ENCODE assay signal across 32 mouse cellular contexts in the genomic region with DNA sequence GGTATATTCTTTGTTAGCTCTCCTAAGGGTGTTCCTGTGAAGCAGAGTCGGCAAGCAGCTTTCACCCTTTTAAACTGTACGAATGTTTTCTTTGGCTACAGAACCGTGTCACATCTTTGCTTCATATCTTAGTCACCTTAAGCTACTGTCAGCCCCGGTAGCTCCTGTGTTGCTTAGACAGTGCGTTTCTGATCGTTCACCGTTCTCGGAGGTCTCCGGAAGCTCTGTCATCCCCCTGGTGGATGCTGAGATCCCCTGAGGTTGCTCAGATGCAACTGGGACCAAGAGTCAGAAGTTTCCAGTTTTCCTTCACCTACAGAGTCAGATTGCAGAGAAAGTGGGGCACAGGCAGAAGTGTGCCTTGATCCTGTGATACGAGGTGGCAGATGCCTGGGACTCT. TPM values are rescaled to one million over a fixed set of nuclear protein-coding genes. Genes with fewer than 3 reads are reported as not detected.
DNase-seq lines count a peak whose midpoint lies in the region; ATAC-seq and TF ChIP-seq lines count a peak whose summit lies in the region.
"Had no signal": no experiment of that assay in that cellular context is flagged by ENCODE, and none has a peak within 500 bp of the region (broad histone marks: within the 10 kb centered on the region; RNA-seq: fewer than 3 reads in every experiment).

No protein-coding gene starts in this region.

- TF ChIP-seq POLR2A in CH12.LX (IDR thresholded peaks at IDR 0.05; ENCODE audit: low read depth, low read length): no peak
- TF ChIP-seq POLR2A in bone marrow, adult 2 months (IDR thresholded peaks at IDR 0.05; ENCODE audit: borderline replicate concordance, control insufficient read depth, low read depth, low read length): no peak

- no peak overlapping the region for H3K27ac ChIP-seq in lung, embryonic 14.5 days (ENCODE audit: low read depth)
- peak overlapping the region; percentile 95 for H3K27ac ChIP-seq in CH12.LX (ENCODE audit: insufficient read depth, low read depth)
- peak overlapping the region; percentile 54 for H3K27ac ChIP-seq in bone marrow, adult 2 months (ENCODE audit: control insufficient read depth, insufficient read depth, low read depth, low read length, poor library complexity)
- no peak overlapping the region for H3K27ac ChIP-seq in layer of hippocampus, adult 2 months
- H3K27ac ChIP-seq: forebrain, embryonic 10.5 days; forebrain, embryonic 13.5 days; heart, adult 2 months; hindbrain, embryonic 12.5 days; hindbrain, embryonic 15.5 days had no signal

- no peak overlapping the region for H3K4me3 ChIP-seq in lung, embryonic 14.5 days (ENCODE audit: low read depth, low read length)
- H3K4me3 ChIP-seq in CH12.LX (replicated peaks in 1 of 3; ENCODE audit: low read depth in 2 of 3, low read length in 2 of 3, poor library complexity in 1 of 3): peak overlapping the region; percentile 10 to 47 (median 40)
- no peak overlapping the region for H3K4me3 ChIP-seq in bone marrow, adult 2 months (replicated peaks; ENCODE audit: control insufficient read depth, low read depth, low read length)
- no peak overlapping the region for H3K4me3 ChIP-seq in layer of hippocampus, adult 2 months
- H3K4me3 ChIP-seq: forebrain, embryonic 10.5 days; forebrain, embryonic 13.5 days; heart, adult 2 months; hindbrain, embryonic 12.5 days; hindbrain, embryonic 15.5 days had no signal

- H3K36me3 ChIP-seq in lung, embryonic 14.5 days (ENCODE audit: insufficient read depth): no peaks in the 10 kb centered on the region
- peaks cover 4 to 72% of the 10 kb centered on the region in 2 experiments for H3K36me3 ChIP-seq in CH12.LX (replicated peaks in 1 of 2; ENCODE audit: control insufficient read depth in 1 of 2, insufficient read depth in 1 of 2, low read length in 1 of 2)
- H3K36me3 ChIP-seq: forebrain, embryonic 10.5 days; hindbrain, embryonic 12.5 days; hindbrain, embryonic 15.5 days had no signal

- 0 out of 2 replicates have a peak, but pooled peaks have one; percentile 5 for TF ChIP-seq CTCF in lung, embryonic 14.5 days (IDR thresholded peaks at IDR 0.05; ENCODE audit: low read depth)
- peak in 1 of 2 experiments; percentile 29; a peak in 1 of 4 replicates for TF ChIP-seq CTCF in CH12.LX (conservative IDR thresholded peaks at IDR 0.05 in 1 of 2, IDR thresholded peaks at IDR 0.05 in 1 of 2; ENCODE audit: low read depth in 2 of 2, low read length in 2 of 2)
- TF ChIP-seq CTCF in bone marrow, adult 2 months (IDR thresholded peaks at IDR 0.05; ENCODE audit: control insufficient read depth, insufficient read depth, low read length): no peak
- no peak for TF ChIP-seq CTCF in layer of hippocampus, adult 2 months (conservative IDR thresholded peaks at IDR 0.05)

- DNase-seq in lung, embryonic 14.5 days: no peak
- no peak for DNase-seq in lung, postnatal 14 days
- DNase-seq in CH12.LX (ENCODE audit: extremely low read depth): no peak
- DNase-seq in naive thymus-derived CD4-positive, alpha-beta T cell, adult 2 months (ENCODE audit: low read depth): peak; percentile 42
- DNase-seq in layer of hippocampus, adult 2 months (ENCODE audit: low spot score in 2 of 2): no peak
- no peak for DNase-seq in urinary bladder, postnatal 10 days (ENCODE audit: low spot score)
- DNase-seq in cerebellum, postnatal 14 days: no peak
- DNase-seq: adrenal gland, postnatal 10 days; adrenal gland, postnatal 36 days; cerebellum, adult 11 months; cerebellum, adult 8-10 months; cerebellum, postnatal 10 days; gastrocnemius, postnatal 10 days; gastrocnemius, postnatal 36 days; heart, adult 2 months had no signal

- no peak for TF ChIP-seq EP300 in CH12.LX (IDR thresholded peaks at IDR 0.05; ENCODE audit: low read length)

- no peak for ATAC-seq in lung, embryonic 14.5 days (ENCODE audit: insufficient read depth)
- ATAC-seq: forebrain, embryonic 13.5 days; forebrain, embryonic 16.5 days had no signal

- H3K4me1 ChIP-seq in lung, embryonic 14.5 days (ENCODE audit: insufficient read depth): no peaks in the 10 kb centered on the region
- peaks cover 35 to 99% of the 10 kb centered on the region in 2 experiments for H3K4me1 ChIP-seq in CH12.LX (ENCODE audit: control insufficient read depth in 1 of 2, insufficient read depth in 2 of 2)
- H3K4me1 ChIP-seq in bone marrow, adult 2 months (ENCODE audit: control insufficient read depth, insufficient read depth, low read length): peaks cover 5% of the 10 kb centered on the region
- H3K4me1 ChIP-seq: forebrain, embryonic 10.5 days; forebrain, embryonic 13.5 days; hindbrain, embryonic 12.5 days; hindbrain, embryonic 15.5 days had no signal

- in situ Hi-C loops in CH12.LX (cut with MboI; ENCODE audit: low pct_ligation_motif_present, low pct_unique_long_range_greater_than_20kb, low sequenced_read_pairs): loop anchor here (10.0 kb wide), 1 partner anchor 138 kb away; no protein-coding TSS in a partner anchor

- no peak overlapping the region for H3K9ac ChIP-seq in lung, embryonic 14.5 days
- H3K9ac ChIP-seq in CH12.LX (ENCODE audit: insufficient read depth, low read depth): peak overlapping the region; percentile 42
- H3K9ac ChIP-seq: forebrain, embryonic 13.5 days; hindbrain, embryonic 12.5 days; hindbrain, embryonic 15.5 days had no signal

- TF ChIP-seq RAD21 in CH12.LX (IDR thresholded peaks at IDR 0.05; ENCODE audit: low read depth, low read length): no peak; the same call in none of the 2 replicates

- no peaks in the 10 kb centered on the region for H3K9me3 ChIP-seq in lung, embryonic 14.5 days (ENCODE audit: low read depth, low read length)
- H3K9me3 ChIP-seq in CH12.LX (replicated peaks; ENCODE audit: low read length): no peaks in the 10 kb centered on the region
- H3K9me3 ChIP-seq: forebrain, embryonic 10.5 days; forebrain, embryonic 13.5 days; hindbrain, embryonic 12.5 days; hindbrain, embryonic 15.5 days had no signal

- H3K27me3 ChIP-seq in lung, embryonic 14.5 days (ENCODE audit: insufficient read depth, low read length): no peaks in the 10 kb centered on the region
- H3K27me3 ChIP-seq in CH12.LX (replicated peaks): no peaks in the 10 kb centered on the region
- H3K27me3 ChIP-seq: forebrain, embryonic 13.5 days; hindbrain, embryonic 12.5 days; hindbrain, embryonic 15.5 days had no signal

- WGBS in lung, embryonic 14.5 days: 67% methylated on average over 10 of the region's 10 CpGs
- WGBS in bone marrow, adult 2 months: 75% methylated on average over 10 of the region's 10 CpGs

- H3K4me2 ChIP-seq in lung, embryonic 14.5 days: no peak overlapping the region
- peak overlapping the region; percentile 64 for H3K4me2 ChIP-seq in CH12.LX (ENCODE audit: insufficient read depth, low read depth, poor library complexity, severe bottlenecking)
- H3K4me2 ChIP-seq: forebrain, embryonic 13.5 days; heart, embryonic 11.5 days; hindbrain, embryonic 12.5 days; hindbrain, embryonic 15.5 days had no signal

- dilution Hi-C loops in CH12.LX (cut with MboI; ENCODE audit: extremely low pct_ligation_motif_present, extremely low pct_unique_long_range_greater_than_20kb, low sequenced_read_pairs): no loop called here

- H3K79me2 ChIP-seq in CH12.LX (replicated peaks; ENCODE audit: control insufficient read depth, extremely low read depth, insufficient read depth, poor library complexity, severe bottlenecking): peaks cover 86% of the 10 kb centered on the region

TF ChIP-seq in CH12.LX, 34 proteins besides CTCF, POLR2A, EP300 and RAD21 (continues in another document):
- TF ChIP-seq SIN3A (IDR thresholded peaks at IDR 0.05; ENCODE audit: low read length) (peak; percentile 61; the same call in 1 of the 2 replicates), MYC (IDR thresholded peaks at IDR 0.05; ENCODE audit: low read depth, low read length) (no peak), ETS1 (conservative IDR thresholded peaks at IDR 0.05; ENCODE audit: low read depth, low read length) (no peak), POLR2AphosphoS2 (IDR thresholded peaks at IDR 0.05; ENCODE audit: low read depth, low read length) (no peak), TBP (conservative IDR thresholded peaks at IDR 0.05; ENCODE audit: low read depth, low read length) (no peak), MAZ (IDR thresholded peaks at IDR 0.05; ENCODE audit: low read depth, low read length) (no peak), RCOR1 (conservative IDR thresholded peaks at IDR 0.05; ENCODE audit: low read depth, low read length) (no peak), ELF1 (IDR thresholded peaks at IDR 0.05; ENCODE audit: low read depth, low read length) (peak; percentile 33; the same call in 1 of the 2 replicates), SMC3 (IDR thresholded peaks at IDR 0.05; ENCODE audit: low read depth, low read length) (peak; percentile 34), USF1 (IDR thresholded peaks at IDR 0.05; ENCODE audit: low read depth, low read length) (no peak), JUND (conservative IDR thresholded peaks at IDR 0.05; ENCODE audit: low read depth, low read length) (no peak), ZC3H11A (IDR thresholded peaks at IDR 0.05; ENCODE audit: low read depth, low read length) (no peak), MAX (IDR thresholded peaks at IDR 0.05; ENCODE audit: low read length) (no peak), E2F4 (IDR thresholded peaks at IDR 0.05; ENCODE audit: insufficient replicate concordance, low read depth, low read length) (no peak), NELFE (IDR thresholded peaks at IDR 0.05; ENCODE audit: low read depth, low read length) (no peak), USF2 (conservative IDR thresholded peaks at IDR 0.05; ENCODE audit: low read depth, low read length) (no peak), BHLHE40 (IDR thresholded peaks at IDR 0.05; ENCODE audit: low read depth, low read length) (no peak; the same call in 1 of the 2 replicates), ZMIZ1 (IDR thresholded peaks at IDR 0.05; ENCODE audit: low read depth, low read length) (no peak), MEF2A (IDR thresholded peaks at IDR 0.05; ENCODE audit: borderline replicate concordance, low read depth, low read length) (no peak), UBTF (IDR thresholded peaks at IDR 0.05; ENCODE audit: low read depth, low read length) (0 out of 2 replicates have a peak, but pooled peaks have one; percentile 44), MXI1 (IDR thresholded peaks at IDR 0.05; ENCODE audit: low read depth, low read length) (peak; percentile 41; the same call in 1 of the 2 replicates), GABPA (IDR thresholded peaks at IDR 0.05; ENCODE audit: insufficient replicate concordance, low read depth, low read length) (no peak), PAX5 (IDR thresholded peaks at IDR 0.05; ENCODE audit: low read length) (no peak), ZKSCAN1 (IDR thresholded peaks at IDR 0.05; ENCODE audit: borderline replicate concordance, low read depth, low read length) (no peak)

RNA-seq across cellular contexts. Expression of a gene that starts 49.7 kb away (rescaled TPM):
- not detected in 2 replicates for polyA plus RNA-seq in lung, embryonic 14.5 days (2014; fragmentation: Nextera tagmentation; extraction: Ambion mirVana)
- total RNA-seq in CH12.LX (2012; rRNA removed) (not detected in 2 replicates), CH12.LX (2014; rRNA removed) (not detected in 2 replicates)
- not detected in 2 replicates for polyA plus RNA-seq in CH12.LX (2012; ENCODE audit: insufficient read length, low read depth)
- polyA plus RNA-seq in bone marrow, adult 2 months (2011; ENCODE audit: insufficient read depth, insufficient read length, low replicate concordance, missing spikeins): 1.8 TPM in 1 of 2 replicates, not detected in the other
- not detected for total RNA-seq in layer of hippocampus, adult 2 months (2021)
- total RNA-seq: adrenal gland, adult 18-20 months; adrenal gland, postnatal 36 days; gastrocnemius, adult 18-20 months; gastrocnemius, postnatal 10 days; gastrocnemius, postnatal 36 days; granulocyte monocyte progenitor cell, adult 5-6 weeks; heart, adult 2 months; heart, postnatal 25 days; hematopoietic stem cell, adult 5-6 weeks had no signal
- polyA plus RNA-seq: C2C12; embryonic facial prominence, embryonic 11.5 days; embryonic facial prominence, embryonic 14.5 days; forebrain, embryonic 10.5 days; forebrain, embryonic 16.5 days; heart, adult 2 months; heart, embryonic 14.5 days; heart, postnatal 0 days; hindbrain, embryonic 12.5 days; hindbrain, embryonic 15.5 days had no signal

Comparison
In these comparisons a context has a peak if more than half of its experiments do, and no peak if none do; other contexts are left out.
1. H3K27ac ChIP-seq: peak in CH12.LX (single experiment) and bone marrow, adult 2 months (single experiment); none in lung, embryonic 14.5 days (single experiment) and layer of hippocampus, adult 2 months (single experiment).
2. H3K4me3 ChIP-seq: peak in CH12.LX (3 of 3); none in lung, embryonic 14.5 days (single experiment), bone marrow, adult 2 months (single experiment) and layer of hippocampus, adult 2 months (single experiment).